Mouse (Mus musculus): ENCODE results near the gene Ccdc170.
"Not testable (repeated sequence)": the region's sequence is repeated elsewhere in the genome, so short reads cannot be mapped to it uniquely, and the experiment has no call there.

Gene Ccdc170

DNA sequence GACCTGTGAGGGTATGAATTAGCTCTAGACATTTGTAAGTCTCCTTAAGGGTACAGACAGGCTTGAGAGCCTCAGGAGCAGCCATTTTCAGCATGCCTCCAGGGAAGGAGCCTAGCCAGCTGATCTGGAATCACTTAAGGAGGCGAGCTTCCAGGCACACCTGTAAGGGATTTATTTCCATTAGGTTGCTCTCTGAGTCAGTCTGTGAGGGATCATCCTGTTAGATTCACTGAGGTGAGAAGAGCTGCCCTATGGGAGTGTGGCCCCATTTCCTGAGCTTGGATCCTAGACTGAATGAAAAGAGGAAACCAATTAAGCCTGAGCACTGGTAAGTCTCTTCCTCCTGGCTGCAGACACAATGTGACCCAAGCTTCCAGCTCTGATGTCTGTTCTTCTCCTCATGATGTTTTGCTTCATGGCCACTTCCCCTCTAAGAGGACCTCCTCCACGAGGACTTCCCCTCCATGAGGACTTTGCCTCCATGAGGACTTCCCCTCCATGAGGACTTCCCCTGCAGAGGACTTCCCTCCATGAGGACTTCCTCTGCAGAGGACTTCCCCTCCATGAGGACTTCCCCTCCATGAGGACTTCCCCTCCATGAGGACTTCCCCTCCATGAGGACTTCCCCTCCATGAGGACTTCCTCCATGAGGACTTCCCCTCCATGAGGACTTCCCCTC, 118.6 kb downstream of the Ccdc170 start:
- DNase-seq (ENCODE audit: low spot score) = no peak

DNA sequence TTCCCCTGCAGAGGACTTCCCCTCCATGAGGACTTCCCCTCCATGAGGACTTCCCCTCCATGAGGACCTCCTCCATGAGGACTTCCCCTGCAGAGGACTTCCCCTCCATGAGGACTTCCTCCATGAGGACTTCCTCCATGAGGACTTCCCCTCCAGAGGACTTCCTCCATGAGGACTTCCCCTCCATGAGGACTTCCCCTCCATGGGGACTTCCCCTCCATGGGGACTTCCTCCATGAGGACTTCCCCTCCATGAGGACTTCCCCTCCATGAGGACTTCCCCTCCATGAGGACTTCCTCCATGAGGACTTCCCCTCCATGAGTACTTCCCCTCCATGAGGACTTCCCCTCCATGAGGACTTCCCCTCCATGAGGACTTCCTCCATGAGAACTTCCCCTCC, 119.3 kb downstream of the Ccdc170 start:
- DNase-seq (ENCODE audit: low spot score) = not testable (repeated sequence)

DNA sequence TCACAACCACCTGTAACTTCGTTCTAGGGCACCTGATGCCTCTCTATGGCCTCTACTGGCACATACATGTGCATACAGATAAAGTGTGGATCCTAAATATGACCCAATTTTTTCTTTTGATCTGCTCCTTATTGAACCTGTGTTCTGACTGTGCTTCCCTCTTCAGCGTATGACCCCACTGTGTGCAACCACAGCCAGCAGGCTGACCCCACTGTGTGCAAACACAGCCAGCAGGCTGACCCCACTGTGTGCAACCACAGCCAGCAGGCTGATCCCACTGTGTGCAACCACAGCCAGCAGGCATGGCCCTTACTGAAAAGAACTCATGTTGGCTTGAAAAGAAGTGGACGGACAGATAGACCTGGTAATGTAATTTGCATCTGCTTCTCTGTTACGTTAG, 120.2 kb downstream of the Ccdc170 start:
- no peak for DNase-seq (ENCODE audit: low spot score)

DNA sequence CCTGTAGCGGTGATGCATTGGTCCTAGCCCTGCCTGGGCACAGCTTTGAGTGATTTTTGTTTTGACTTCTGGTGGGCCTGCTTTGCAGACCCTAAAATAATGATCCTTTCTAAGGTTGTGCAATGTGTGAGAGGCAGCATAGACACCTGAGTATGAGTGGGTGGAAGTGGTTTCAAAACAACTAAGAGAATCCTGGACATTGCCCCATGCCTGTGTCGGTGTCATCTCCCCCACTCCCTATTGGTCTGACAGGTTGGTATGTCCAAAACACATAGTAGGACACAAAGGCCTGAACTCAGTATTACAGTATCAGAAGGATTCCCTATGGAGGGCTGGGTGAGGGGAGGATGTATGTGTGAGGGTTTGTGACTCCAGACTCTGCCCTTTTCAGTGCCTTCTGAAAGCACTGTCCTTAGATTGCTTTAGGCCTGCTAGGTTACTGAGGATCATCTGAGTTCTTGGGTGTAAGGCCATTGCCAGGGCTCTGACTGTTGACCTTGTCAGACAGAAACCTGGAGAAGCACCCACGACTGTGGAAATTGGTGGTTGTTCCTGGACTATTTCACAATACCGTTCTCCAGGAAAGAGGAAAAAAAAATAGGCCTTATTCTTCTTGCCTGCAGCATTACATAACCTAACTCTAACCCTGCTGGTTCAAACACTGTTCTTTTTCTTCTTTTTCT, 122.4 kb downstream of the Ccdc170 start:
- no peak for DNase-seq (ENCODE audit: low spot score)

DNA sequence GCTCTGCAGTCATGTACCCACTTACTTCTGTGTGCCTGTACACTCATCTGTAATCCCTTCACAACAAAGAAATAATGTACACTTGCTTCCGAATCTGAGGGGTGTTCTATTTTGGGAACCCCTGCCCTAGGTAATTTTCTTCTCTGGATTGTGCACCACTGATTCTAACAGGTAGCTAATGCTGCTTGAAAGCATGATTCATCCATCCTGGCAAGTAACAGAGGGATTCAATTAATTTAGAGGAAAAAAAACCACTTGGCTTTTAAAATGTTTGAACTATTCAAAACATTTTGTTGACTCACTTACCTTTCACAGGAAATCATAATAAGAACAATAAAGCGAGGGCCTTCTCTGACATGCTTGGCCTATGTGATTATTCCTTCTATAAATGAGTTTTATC, 127.9 kb downstream of the Ccdc170 start:
- DNase-seq (ENCODE audit: low spot score) = no peak

DNA sequence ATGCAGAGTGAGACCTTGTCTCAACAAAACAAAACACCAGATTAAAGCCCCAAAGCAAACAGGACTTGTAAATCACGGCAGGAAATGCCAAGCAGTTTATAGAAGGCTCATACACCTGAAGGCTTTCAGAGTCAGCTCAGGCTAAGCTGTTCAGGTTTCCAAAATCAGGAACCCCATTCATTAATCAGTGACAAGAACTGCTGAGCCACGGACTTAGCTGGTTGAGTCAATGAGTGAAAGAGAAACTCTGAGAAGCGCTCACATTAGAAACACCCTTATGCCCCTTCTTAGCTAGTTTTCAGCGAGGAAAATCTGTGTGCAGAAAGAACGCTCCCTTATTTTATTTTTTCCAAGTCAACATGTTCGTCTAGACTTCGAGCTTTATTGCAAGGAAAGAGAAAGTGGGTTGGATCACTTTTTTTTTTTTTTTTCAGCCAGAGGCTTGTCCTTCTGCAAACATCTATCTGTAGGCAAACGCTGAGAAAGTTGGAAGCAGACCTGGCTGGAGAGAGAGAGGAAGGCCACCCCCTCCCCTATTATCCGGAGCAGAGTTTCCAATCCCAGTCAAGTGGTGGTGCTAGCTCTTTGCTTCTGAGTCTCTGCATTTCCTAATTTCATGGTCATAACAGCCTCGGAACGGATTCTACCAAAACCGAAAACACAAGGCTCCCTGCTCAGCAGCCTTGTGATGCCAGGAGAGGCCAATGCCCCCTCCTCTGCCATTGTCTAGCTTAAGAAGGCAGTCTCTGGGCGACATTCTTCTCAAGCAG, 129.3 kb downstream of the Ccdc170 start, which contains the start of gene Esr1:
Gene Esr1 (plus strand): TSS at position 208 of the 770 bp plus-strand sequence.
- peak; percentile 38 for DNase-seq (ENCODE audit: low spot score)
